Mouse (Mus musculus) embryonic facial prominence, embryonic 12.5 days (tissue): ENCODE measurements around the gene Brpf1. TPM values are rescaled to one million over a fixed set of nuclear protein-coding genes. Genes with fewer than 3 reads are reported as not detected.

Experiments
- ATAC-seq: fragments of 200-750 bp; cut with Nextera tagmentation; 2 replicates; pipeline ENCODE4 v1.8.0; 2017; ENCODE audit not compliant: insufficient number of reproducible peaks, insufficient read depth, low FRiP score, low TSS enrichment
- H3K27ac ChIP-seq: fragments of 300-500 bp; sonication (generic); 2 replicates; pipeline ENCODE4 v1.5.1; 2016; ENCODE audit warnings: mild to moderate bottlenecking
- H3K27me3 ChIP-seq: fragments of 300-500 bp; sonication (generic); 2 replicates; pipeline ENCODE4 v1.6.1; 2016; ENCODE audit warnings: mild to moderate bottlenecking, moderate library complexity
- H3K36me3 ChIP-seq: fragments of 300-500 bp; sonication (generic); 2 replicates; pipeline ENCODE4 v1.6.1; 2016; ENCODE audit warnings: mild to moderate bottlenecking
- H3K4me1 ChIP-seq: fragments of 300-500 bp; sonication (generic); 2 replicates; pipeline ENCODE4 v1.6.1; 2016
- H3K4me2 ChIP-seq: fragments of 300-500 bp; sonication (generic); replicated peaks from 2 replicates; pipeline ENCODE4 v1.6.1; 2016; ENCODE audit warnings: mild to moderate bottlenecking, moderate library complexity
- H3K4me3 ChIP-seq: fragments of 300-500 bp; sonication (generic); 2 replicates; pipeline ENCODE4 v1.5.1; 2016; ENCODE audit warnings: mild to moderate bottlenecking
- H3K9ac ChIP-seq: fragments of 300-500 bp; sonication (generic); 2 replicates; pipeline ENCODE4 v1.6.1; 2016; ENCODE audit warnings: mild to moderate bottlenecking, moderate library complexity
- H3K9me3 ChIP-seq: fragments of 300-500 bp; sonication (generic); 2 replicates; pipeline ENCODE4 v1.6.1; 2016; ENCODE audit warnings: mild to moderate bottlenecking, moderate library complexity
- WGBS: fragments of 180-500 bp; shearing (Covaris S2); methylation state at CpG from one replicate; pipeline ENCODE4 v1.1.7; 2016; 5-methylcytosine and 5-hydroxymethylcytosine counted together
- polyA plus RNA-seq: library from polyadenylated mRNA; unstranded; fragments of >200 nt; fragmentation: Nextera tagmentation; extraction: Ambion mirVana; gene quantifications from 2 replicates; pipeline ENCODE4 v1.2.1, GENCODE M21; 2016

Brpf1 gene
- polyA plus RNA-seq, 1 experiment from 2014 or later, result 28.9 TPM

GRCm38 (mm10) chr6:113361476-113361875 lies 54.5 kb downstream of the Brpf1 start:
- H3K4me3 ChIP-seq, result no peak overlapping the region
- H3K4me2 ChIP-seq, result no peak overlapping the region
- H3K36me3 ChIP-seq, result no peaks in the 10 kb centered on the region
- H3K4me1 ChIP-seq, result no peaks in the 10 kb centered on the region
- H3K27me3 ChIP-seq, result 0 out of 2 replicates have a peak, but pooled peaks cover 3% of the 10 kb centered on the region
- H3K27ac ChIP-seq, result no peak overlapping the region
- no peak overlapping the region for H3K9ac ChIP-seq
- H3K9me3 ChIP-seq, result no peaks in the 10 kb centered on the region
- 67% methylated on average over 4 of the region's 4 CpGs for WGBS
- no peak for ATAC-seq

- no peaks in the 10 kb centered on the region for H3K9me3 ChIP-seq
- no peak overlapping the region for H3K4me3 ChIP-seq
- H3K27me3 ChIP-seq, result 0 out of 2 replicates have a peak, but pooled peaks cover 2% of the 10 kb centered on the region
- 96% methylated on average over 1 of the region's 1 CpGs for WGBS
- no peak for ATAC-seq
- no peak overlapping the region for H3K9ac ChIP-seq
- peaks cover 6% of the 10 kb centered on the region for H3K36me3 ChIP-seq
- no peaks in the 10 kb centered on the region for H3K4me1 ChIP-seq
- no peak overlapping the region for H3K27ac ChIP-seq
- no peak overlapping the region for H3K4me2 ChIP-seq
Measured at GRCm38 (mm10) chr6:113362241-113362640, 55.3 kb downstream of the Brpf1 start.

GRCm38 (mm10) chr6:113364518-113365135 lies 57.7 kb downstream of the Brpf1 start:
- H3K9me3 ChIP-seq, result no peaks in the 10 kb centered on the region
- H3K4me1 ChIP-seq, result no peaks in the 10 kb centered on the region
- peaks cover 25% of the 10 kb centered on the region for H3K36me3 ChIP-seq
- no peak overlapping the region for H3K4me3 ChIP-seq
- no peak for ATAC-seq
- H3K27ac ChIP-seq, result no peak overlapping the region
- no peak overlapping the region for H3K4me2 ChIP-seq
- H3K27me3 ChIP-seq, result no peaks in the 10 kb centered on the region
- H3K9ac ChIP-seq, result no peak overlapping the region
- WGBS, result 75% methylated on average over 8 of the region's 8 CpGs

- no peak for ATAC-seq
- Histone ChIP-seq H3K27ac (no peak overlapping the region), H3K9me3 (no peaks in the 10 kb centered on the region), H3K9ac (no peak overlapping the region), H3K27me3 (no peaks in the 10 kb centered on the region), H3K4me3 (no peak overlapping the region), H3K4me1 (no peaks in the 10 kb centered on the region), H3K4me2 (no peak overlapping the region), H3K36me3 (peaks cover 45% of the 10 kb centered on the region)
- WGBS, result 87% methylated on average over 6 of the region's 6 CpGs
Measured at GRCm38 (mm10) chr6:113366639-113367038, 59.7 kb downstream of the Brpf1 start.

- Histone ChIP-seq H3K9ac (no peak overlapping the region), H3K27ac (no peak overlapping the region), H3K9me3 (no peaks in the 10 kb centered on the region), H3K4me2 (no peak overlapping the region), H3K27me3 (no peaks in the 10 kb centered on the region), H3K4me3 (no peak overlapping the region), H3K36me3 (peaks cover 53% of the 10 kb centered on the region), H3K4me1 (no peaks in the 10 kb centered on the region)
- WGBS, result 93% methylated on average over 1 of the region's 1 CpGs
- ATAC-seq, result no peak
Measured at GRCm38 (mm10) chr6:113367574-113367973, 60.6 kb downstream of the Brpf1 start.

- Histone ChIP-seq H3K27ac (no peak overlapping the region), H3K36me3 (peaks cover 55% of the 10 kb centered on the region), H3K4me1 (no peaks in the 10 kb centered on the region), H3K4me3 (no peak overlapping the region), H3K27me3 (no peaks in the 10 kb centered on the region), H3K9ac (no peak overlapping the region), H3K9me3 (no peaks in the 10 kb centered on the region), H3K4me2 (no peak overlapping the region)
- 74% methylated on average over 7 of the region's 7 CpGs for WGBS
- no peak for ATAC-seq
Measured at GRCm38 (mm10) chr6:113368124-113368523, 61.2 kb downstream of the Brpf1 start.

GRCm38 (mm10) chr6:113368577-113368976 lies 61.6 kb downstream of the Brpf1 start:
- H3K9me3 ChIP-seq, result no peaks in the 10 kb centered on the region
- no peaks in the 10 kb centered on the region for H3K4me1 ChIP-seq
- no peak overlapping the region for H3K4me2 ChIP-seq
- no peak overlapping the region for H3K27ac ChIP-seq
- no peak for ATAC-seq
- 81% methylated on average over 5 of the region's 5 CpGs for WGBS
- H3K4me3 ChIP-seq, result no peak overlapping the region
- H3K36me3 ChIP-seq, result peaks cover 58% of the 10 kb centered on the region
- no peak overlapping the region for H3K9ac ChIP-seq
- H3K27me3 ChIP-seq, result no peaks in the 10 kb centered on the region

GRCm38 (mm10) chr6:113370194-113370929 lies 63.4 kb downstream of the Brpf1 start:
- Histone ChIP-seq H3K27ac (no peak overlapping the region), H3K27me3 (no peaks in the 10 kb centered on the region), H3K4me2 (no peak overlapping the region), H3K9ac (no peak overlapping the region), H3K36me3 (peaks cover 74% of the 10 kb centered on the region), H3K4me3 (no peak overlapping the region), H3K9me3 (no peaks in the 10 kb centered on the region), H3K4me1 (no peaks in the 10 kb centered on the region)
- no peak for ATAC-seq
- WGBS, result 93% methylated on average over 20 of the region's 20 CpGs

- H3K4me1 ChIP-seq, result peaks cover 4% of the 10 kb centered on the region; the same call in 1 of the 2 replicates
- H3K9ac ChIP-seq, result no peak overlapping the region
- no peaks in the 10 kb centered on the region for H3K9me3 ChIP-seq
- 92% methylated on average over 4 of the region's 4 CpGs for WGBS
- H3K4me2 ChIP-seq, result no peak overlapping the region
- no peak overlapping the region for H3K4me3 ChIP-seq
- no peak overlapping the region for H3K27ac ChIP-seq
- peaks cover 67% of the 10 kb centered on the region for H3K36me3 ChIP-seq
- H3K27me3 ChIP-seq, result no peaks in the 10 kb centered on the region
- no peak for ATAC-seq
Measured at GRCm38 (mm10) chr6:113373491-113373890, 66.6 kb downstream of the Brpf1 start.

Other genes starting within 250 kb of the Brpf1 start
- 73.7 and 77.6 TPM in 2 replicates for gene Setd5, start 229.8 kb upstream of the Brpf1 start, polyA plus RNA-seq
- 3.8 and 6.6 TPM in 2 replicates for gene Lhfpl4, start 111.8 kb upstream of the Brpf1 start, polyA plus RNA-seq
- gene Mtmr14, start 69.3 kb upstream of the Brpf1 start, polyA plus RNA-seq, result 46.5 and 47.7 TPM in 2 replicates
- gene Cpne9, start 24.8 kb upstream of the Brpf1 start, polyA plus RNA-seq, result 0.05 and 0.14 TPM in 2 replicates
- gene Ogg1, start 19.8 kb downstream of the Brpf1 start, polyA plus RNA-seq, result 14.1 and 14.7 TPM in 2 replicates
- gene Camk1, start 36.8 kb downstream of the Brpf1 start, polyA plus RNA-seq, result 94.1 and 96.3 TPM in 2 replicates
- 52.7 and 53.4 TPM in 2 replicates for gene Tada3, start 70.7 kb downstream of the Brpf1 start, polyA plus RNA-seq
- gene Arpc4, start 71.0 kb downstream of the Brpf1 start, polyA plus RNA-seq, result 354 and 364 TPM in 2 replicates
- gene Ttll3, start 82.1 kb downstream of the Brpf1 start, polyA plus RNA-seq, result 6.3 and 6.4 TPM in 2 replicates
- gene Rpusd3, start 112.2 kb downstream of the Brpf1 start, polyA plus RNA-seq, result 26.0 and 28.6 TPM in 2 replicates
- gene Cidec, start 128.6 kb downstream of the Brpf1 start, polyA plus RNA-seq, result not detected in 2 replicates
- gene Jagn1, start 135.4 kb downstream of the Brpf1 start, polyA plus RNA-seq, result 75.0 and 81.6 TPM in 2 replicates
- gene Il17re, start 151.3 kb downstream of the Brpf1 start, polyA plus RNA-seq, result 3.4 and 3.9 TPM in 2 replicates
- 3.9 and 5.4 TPM in 2 replicates for gene Il17rc, start 164.3 kb downstream of the Brpf1 start, polyA plus RNA-seq
- gene Creld1, start 176.2 kb downstream of the Brpf1 start, polyA plus RNA-seq, result 20.1 and 23.1 TPM in 2 replicates
- gene Prrt3, start 194.8 kb downstream of the Brpf1 start, polyA plus RNA-seq, result 2.9 and 3.5 TPM in 2 replicates
- gene Emc3, start 224.5 kb downstream of the Brpf1 start, polyA plus RNA-seq, result 85.4 and 90.9 TPM in 2 replicates
- 13.4 and 14.7 TPM in 2 replicates for gene Fancd2, start 224.5 kb downstream of the Brpf1 start, polyA plus RNA-seq